ENCODE assay signal across 8 mouse cellular contexts in genomic region chr6:30357561-30358177, GRCm38 (mm10). TPM values are rescaled to one million over a fixed set of nuclear protein-coding genes. Genes with fewer than 3 reads are reported as not detected.
DNase-seq lines count a peak whose midpoint lies in the region; ATAC-seq and TF ChIP-seq lines count a peak whose summit lies in the region.

No protein-coding gene starts in this region.

- no peaks in the 10 kb centered on the region for H3K4me1 ChIP-seq in intestine, postnatal 0 days (replicated peaks; ENCODE audit: control insufficient read depth, insufficient read depth, low read length)

- H3K27me3 ChIP-seq in intestine, postnatal 0 days (replicated peaks; ENCODE audit: control insufficient read depth, insufficient read depth, low read length): no peaks in the 10 kb centered on the region
- H3K27me3 ChIP-seq in myocyte (ENCODE audit: control insufficient read depth, insufficient read depth, insufficient read length): no peaks in the 10 kb centered on the region
- no peaks in the 10 kb centered on the region for H3K27me3 ChIP-seq in splenic B cell, adult 2 months (ENCODE audit: control insufficient read depth, insufficient read depth, low read length, poor library complexity, severe bottlenecking)

- WGBS in intestine, postnatal 0 days: 16% methylated on average over 9 of the region's 9 CpGs

- no peaks in the 10 kb centered on the region for H3K79me2 ChIP-seq in myocyte (ENCODE audit: control insufficient read depth, insufficient read depth)

- no peak for TF ChIP-seq POLR2A in myocyte (IDR thresholded peaks at IDR 0.05; ENCODE audit: insufficient read length, low read depth)

- H3K9me3 ChIP-seq in intestine, postnatal 0 days (ENCODE audit: control insufficient read depth): no peaks in the 10 kb centered on the region

- DNase-seq in urinary bladder, adult 18-20 months (ENCODE audit: low spot score in 2 of 2): peak; percentile 42 to 59
- DNase-seq in urinary bladder, postnatal 10 days (ENCODE audit: low spot score): no peak
- peak; percentile 65 to 80 for DNase-seq in cerebellum, postnatal 4 days (ENCODE audit: low spot score in 2 of 2)
- peak; percentile 76 for DNase-seq in gastrocnemius, postnatal 10 days
- peak; percentile 78 for DNase-seq in liver
- peak; percentile 90 for DNase-seq in splenic B cell, adult 2 months (ENCODE audit: low read depth, low spot score)

- no peak overlapping the region for H3K4me3 ChIP-seq in intestine, postnatal 0 days (ENCODE audit: low read depth, low read length)
- H3K4me3 ChIP-seq in myocyte: no peak overlapping the region

- no peak overlapping the region for H3ac ChIP-seq in myocyte (ENCODE audit: control insufficient read depth, insufficient read length)

- H3K36me3 ChIP-seq in intestine, postnatal 0 days (ENCODE audit: control insufficient read depth, insufficient read depth): no peaks in the 10 kb centered on the region
- H3K36me3 ChIP-seq in myocyte (ENCODE audit: control insufficient read depth, insufficient read depth): no peaks in the 10 kb centered on the region
- H3K36me3 ChIP-seq in splenic B cell, adult 2 months (ENCODE audit: control insufficient read depth, insufficient read depth, low read length, poor library complexity, severe bottlenecking): no peaks in the 10 kb centered on the region

- no peak overlapping the region for H3K4me2 ChIP-seq in intestine, postnatal 0 days (replicated peaks; ENCODE audit: low read depth)
- peak overlapping the region; percentile 62 for H3K4me2 ChIP-seq in myocyte (ENCODE audit: low read depth)

- TF ChIP-seq CTCF in intestine, postnatal 0 days (IDR thresholded peaks at IDR 0.05; ENCODE audit: low read depth): peak; percentile 93

- ATAC-seq in intestine, postnatal 0 days: 0 out of 2 replicates have a peak, but pooled peaks have one; percentile 29

- H3K27ac ChIP-seq in intestine, postnatal 0 days (ENCODE audit: low read depth, low read length): no peak overlapping the region

- H3K9ac ChIP-seq in intestine, postnatal 0 days (ENCODE audit: low read depth, low read length): no peak overlapping the region

TF ChIP-seq in myocyte, 11 proteins besides CTCF, POLR2A, EP300 and RAD21:
- TF ChIP-seq USF1 (IDR thresholded peaks at IDR 0.05; ENCODE audit: low read depth) (no peak), MAX (IDR thresholded peaks at IDR 0.05; ENCODE audit: low read depth) (no peak), MYOG (IDR thresholded peaks at IDR 0.05; ENCODE audit: control insufficient read depth in 1 of 3, insufficient read depth in 1 of 3, insufficient read length in 2 of 3, low read depth in 2 of 3) (no peak), TCF12 (IDR thresholded peaks at IDR 0.05; ENCODE audit: insufficient read depth, poor library complexity, severe bottlenecking) (no peak), E2F4 (IDR thresholded peaks at IDR 0.05; ENCODE audit: insufficient read depth) (no peak), POLR2AphosphoS2 (IDR thresholded peaks at IDR 0.05; ENCODE audit: insufficient read length, low read depth) (no peak), TCF3 (IDR thresholded peaks at IDR 0.05; ENCODE audit: insufficient read length, low read depth) (no peak), MYOD1 (IDR thresholded peaks at IDR 0.05; ENCODE audit: control insufficient read depth in 1 of 3, insufficient read length in 2 of 3, low read depth in 2 of 3) (no peak), SRF (IDR thresholded peaks at IDR 0.05; ENCODE audit: control insufficient read depth, insufficient read length, low read depth) (no peak), REST (IDR thresholded peaks at IDR 0.05; ENCODE audit: insufficient read depth, insufficient read length) (no peak), CEBPB (IDR thresholded peaks at IDR 0.05; ENCODE audit: insufficient read depth, poor library complexity, severe bottlenecking) (no peak)

RNA-seq across cellular contexts. Expression of gene Zc3hc1, which starts 33.2 kb away (rescaled TPM):
- total RNA-seq in gastrocnemius, postnatal 10 days (2021): 10 to 100 TPM; 15.8 to 19.4 TPM
- 14.9 and 15.1 TPM in 2 replicates for polyA plus RNA-seq in intestine, postnatal 0 days (2015; fragmentation: Nextera tagmentation; extraction: Ambion mirVana)
- polyA plus RNA-seq in myocyte (2012; fragmentation: generic; extraction: Trizol): 35.2 TPM

RNA-seq across cellular contexts. Expression of gene Klhdc10, which starts 44.0 kb away (rescaled TPM):
- total RNA-seq in gastrocnemius, postnatal 10 days (2021): 10 to 100 TPM; 52.8 to 54.8 TPM
- polyA plus RNA-seq in intestine, postnatal 0 days (2015; fragmentation: Nextera tagmentation; extraction: Ambion mirVana): 6.1 and 6.2 TPM in 2 replicates
- 49.1 TPM for polyA plus RNA-seq in myocyte (2012; fragmentation: generic; extraction: Trizol)

RNA-seq across cellular contexts. Expression of gene Ube2h, which starts 53.3 kb away (rescaled TPM):
- total RNA-seq in gastrocnemius, postnatal 10 days (2021): 10 to 100 TPM; 64.8 to 68.6 TPM
- 18.6 and 21.1 TPM in 2 replicates for polyA plus RNA-seq in intestine, postnatal 0 days (2015; fragmentation: Nextera tagmentation; extraction: Ambion mirVana)
- polyA plus RNA-seq in myocyte (2012; fragmentation: generic; extraction: Trizol): 33.5 TPM
